Mouse (Mus musculus) CH12.LX (cell line): ENCODE data around the gene Bsn. TPM values are rescaled to one million over a fixed set of nuclear protein-coding genes. Genes with fewer than 3 reads are reported as not detected.

Source experiments
- DNase-seq: peaks from one replicate; pipeline ENCODE4 v3.0.0-alpha.2; 2013; ENCODE audit errors: extremely low read depth
- H3K27ac ChIP-seq: 2 replicates; pipeline ENCODE4 v1.5.1; 2012; ENCODE audit warnings: low read depth, mild to moderate bottlenecking, control low read depth, moderate library complexity; ENCODE audit not compliant: insufficient read depth
- H3K27me3 ChIP-seq: replicated peaks from 2 replicates; pipeline ENCODE3; 2012; ENCODE audit warnings: inconsistent platforms
- H3K36me3 ChIP-seq, 2 experiments: replicated peaks in 1 of 2; 2 replicates each; pipeline versions ENCODE3 to v1.6.1; 2012; ENCODE audit warnings: inconsistent platforms in 1 of 2, low read length in 1 of 2, mild to moderate bottlenecking in 1 of 2, mixed read lengths in 1 of 2, moderate library complexity in 1 of 2; ENCODE audit not compliant: control insufficient read depth in 1 of 2, insufficient read depth in 1 of 2
- H3K4me1 ChIP-seq, 2 experiments: 2 replicates each; pipeline ENCODE4 v1.6.1; 2012; ENCODE audit warnings: inconsistent platforms in 1 of 2, moderate library complexity in 1 of 2; ENCODE audit not compliant: insufficient read depth in 2 of 2, control insufficient read depth in 1 of 2
- H3K4me2 ChIP-seq: 2 replicates; pipeline ENCODE4 v1.6.1; 2012; ENCODE audit warnings: low read depth, mild to moderate bottlenecking, control low read depth; ENCODE audit not compliant: poor library complexity, insufficient read depth, severe bottlenecking
- H3K4me3 ChIP-seq, 3 experiments: fragments of 150-350 bp in 1 of 3; sonication (generic) in 1 of 3; replicated peaks in 1 of 3; 2 replicates each; pipeline versions ENCODE3 to v1.5.1; 2011 to 2012; ENCODE audit warnings: low read depth in 2 of 3, low read length in 2 of 3, mild to moderate bottlenecking in 2 of 3, moderate library complexity in 2 of 3, control low read depth in 1 of 3, improper control_type of control experiment in 1 of 3, inconsistent platforms in 1 of 3, mixed read lengths in 1 of 3; ENCODE audit not compliant: poor library complexity in 1 of 3
- H3K79me2 ChIP-seq: replicated peaks from 2 replicates; pipeline ENCODE4 v1.6.1; 2012; ENCODE audit warnings: mild to moderate bottlenecking, moderate library complexity; ENCODE audit not compliant: control insufficient read depth, poor library complexity, insufficient read depth, severe bottlenecking; ENCODE audit errors: extremely low read depth
- H3K9ac ChIP-seq: 2 replicates; pipeline ENCODE4 v1.6.1; 2012; ENCODE audit warnings: low read depth, mild to moderate bottlenecking, control low read depth, moderate library complexity; ENCODE audit not compliant: insufficient read depth
- H3K9me3 ChIP-seq: replicated peaks from 2 replicates; pipeline ENCODE3; 2012; ENCODE audit warnings: low read length, inconsistent platforms, mixed read lengths
- BHLHE40 ChIP-seq: IDR thresholded peaks from 2 replicates; pipeline ENCODE4 v1.6.1; 2011; ENCODE audit warnings: mild to moderate bottlenecking, low read depth, low read length, improper control_type of control experiment
- CHD1 ChIP-seq: IDR thresholded peaks from 2 replicates; pipeline ENCODE4 v1.6.1; 2012; ENCODE audit warnings: low read depth, low read length, improper control_type of control experiment, inconsistent platforms
- CHD2 ChIP-seq: IDR thresholded peaks from 2 replicates; pipeline ENCODE4 v1.6.1; 2011; ENCODE audit warnings: low read length, improper control_type of control experiment
- ELF1 ChIP-seq: IDR thresholded peaks from 2 replicates; pipeline ENCODE4 v1.6.1; 2014; ENCODE audit warnings: low read depth, mild to moderate bottlenecking, inconsistent platforms, low read length, improper control_type of control experiment
- EP300 ChIP-seq: IDR thresholded peaks from 2 replicates; pipeline ENCODE4 v1.6.1; 2011; ENCODE audit warnings: low read length, improper control_type of control experiment
- ETS1 ChIP-seq: conservative IDR thresholded peaks from 2 replicates; pipeline ENCODE4 v1.6.1; 2012; ENCODE audit warnings: low read depth, mild to moderate bottlenecking, inconsistent platforms, low read length, improper control_type of control experiment, moderate library complexity
- IRF4 ChIP-seq: IDR thresholded peaks from 2 replicates; pipeline ENCODE4 v1.6.1; 2014; ENCODE audit warnings: low read depth, mild to moderate bottlenecking, inconsistent platforms, low read length, improper control_type of control experiment
- KAT2A ChIP-seq: IDR thresholded peaks from 2 replicates; pipeline ENCODE4 v1.6.1; 2012; ENCODE audit warnings: low read length, improper control_type of control experiment, inconsistent platforms; ENCODE audit not compliant: insufficient replicate concordance
- MEF2A ChIP-seq: IDR thresholded peaks from 2 replicates; pipeline ENCODE4 v1.6.1; 2014; ENCODE audit warnings: low read depth, mild to moderate bottlenecking, inconsistent platforms, low read length, improper control_type of control experiment, borderline replicate concordance
- MXI1 ChIP-seq: IDR thresholded peaks from 2 replicates; pipeline ENCODE4 v1.6.1; 2011; ENCODE audit warnings: mild to moderate bottlenecking, low read depth, low read length, improper control_type of control experiment
- MYC ChIP-seq: IDR thresholded peaks from 2 replicates; pipeline ENCODE4 v1.6.1; 2011; ENCODE audit warnings: low read depth, mild to moderate bottlenecking, improper control_type of control experiment, low read length
- RAD21 ChIP-seq: IDR thresholded peaks from 2 replicates; pipeline ENCODE4 v1.6.1; 2011; ENCODE audit warnings: low read depth, mild to moderate bottlenecking, low read length, improper control_type of control experiment, moderate library complexity
- RCOR1 ChIP-seq: conservative IDR thresholded peaks from 2 replicates; pipeline ENCODE4 v1.6.1; 2012; ENCODE audit warnings: low read depth, mild to moderate bottlenecking, inconsistent platforms, low read length, improper control_type of control experiment
- SIN3A ChIP-seq: IDR thresholded peaks from 2 replicates; pipeline ENCODE4 v1.6.1; 2012; ENCODE audit warnings: low read length, improper control_type of control experiment, inconsistent platforms
- SMC3 ChIP-seq: IDR thresholded peaks from 2 replicates; pipeline ENCODE4 v1.6.1; 2011; ENCODE audit warnings: low read depth, low read length, improper control_type of control experiment
- TBP ChIP-seq: conservative IDR thresholded peaks from 2 replicates; pipeline ENCODE4 v1.6.1; 2011; ENCODE audit warnings: low read depth, low read length, improper control_type of control experiment
- TCF12 ChIP-seq: IDR thresholded peaks from 2 replicates; pipeline ENCODE4 v1.6.1; 2014; ENCODE audit warnings: low read depth, mild to moderate bottlenecking, inconsistent platforms, low read length, improper control_type of control experiment
- dilution Hi-C: fragments of 300-500 bp; cut with MboI; formaldehyde crosslinking; loops from 2 replicates; pipeline ENCODE4 v1.14.3; 2020; ENCODE audit warnings: low sequenced_read_pairs; ENCODE audit not compliant: extremely low pct_unique_long_range_greater_than_20kb, extremely low pct_ligation_motif_present
- in situ Hi-C: fragments of 300-500 bp; cut with MboI; formaldehyde crosslinking; loops from 3 replicates; pipeline ENCODE4 v1.14.3; 2019; ENCODE audit warnings: low sequenced_read_pairs, low pct_ligation_motif_present, low pct_unique_long_range_greater_than_20kb, mixed read lengths
- polyA plus RNA-seq: library from polyadenylated mRNA; unstranded; fragments of >175 nt; gene quantifications from 2 replicates; pipeline ENCODE4 v1.2.1, GENCODE M21; 2012; ENCODE audit warnings: low read depth; ENCODE audit not compliant: insufficient read length
- total RNA-seq, 2 experiments: library from RNA; depleted of rRNA; stranded (reverse); fragments of 300-350 nt in 1 of 2; fragments of >200 nt in 1 of 2; gene quantifications; 2 replicates each; pipeline ENCODE4 v1.2.3; 2012 to 2014

Gene Bsn
- total and polyA plus RNA-seq, 3 experiments = 3.6 to 7.8 (median 4.4) TPM

DNA sequence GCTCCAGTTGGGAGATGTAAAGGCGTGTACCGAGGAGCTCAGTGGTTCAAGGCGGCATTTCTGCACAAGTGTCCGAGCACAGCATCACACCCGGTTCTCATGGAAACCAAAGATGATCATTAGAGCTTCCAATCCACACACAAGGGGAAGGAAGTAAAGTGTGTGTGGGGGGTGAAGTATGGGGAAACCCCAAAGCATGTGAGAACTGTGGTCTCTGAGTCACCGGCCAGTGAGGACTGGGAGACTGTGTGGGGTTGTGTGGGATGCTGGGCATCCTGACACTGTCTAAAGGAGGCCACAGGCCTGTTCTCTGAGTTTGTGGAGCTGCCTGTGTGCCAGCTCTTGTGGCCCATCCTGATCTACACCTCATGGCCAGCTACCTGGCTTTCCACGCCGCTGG is 69.5 kb downstream of the Bsn start:
- no peaks in the 10 kb centered on the region for H3K9me3 ChIP-seq
- DNase-seq = peak; percentile 70
- TF ChIP-seq TCF12 (peak; percentile 21; the same call in 1 of the 2 replicates), ELF1 (no peak), EP300 (peak; percentile 72), CHD1 (no peak), ETS1 (peak; percentile 68), TBP (0 out of 2 replicates have a peak, but pooled peaks have one; percentile 39), BHLHE40 (peak; percentile 78), CHD2 (no peak), SIN3A (no peak), MYC (peak; percentile 67)
- H3K27me3 ChIP-seq = no peaks in the 10 kb centered on the region
- no peak overlapping the region for H3K9ac ChIP-seq
- dilution Hi-C loops = no loop called here
- peaks cover 29 to 58% of the 10 kb centered on the region in 2 experiments for H3K4me1 ChIP-seq
- in situ Hi-C loops = no loop called here
- no peaks in the 10 kb centered on the region for H3K79me2 ChIP-seq
- no peak overlapping the region for H3K4me2 ChIP-seq
- no peak overlapping the region for H3K27ac ChIP-seq
- peaks cover 0 to 14% of the 10 kb centered on the region in 2 experiments for H3K36me3 ChIP-seq
- no peak overlapping the region for H3K4me3 ChIP-seq

DNA sequence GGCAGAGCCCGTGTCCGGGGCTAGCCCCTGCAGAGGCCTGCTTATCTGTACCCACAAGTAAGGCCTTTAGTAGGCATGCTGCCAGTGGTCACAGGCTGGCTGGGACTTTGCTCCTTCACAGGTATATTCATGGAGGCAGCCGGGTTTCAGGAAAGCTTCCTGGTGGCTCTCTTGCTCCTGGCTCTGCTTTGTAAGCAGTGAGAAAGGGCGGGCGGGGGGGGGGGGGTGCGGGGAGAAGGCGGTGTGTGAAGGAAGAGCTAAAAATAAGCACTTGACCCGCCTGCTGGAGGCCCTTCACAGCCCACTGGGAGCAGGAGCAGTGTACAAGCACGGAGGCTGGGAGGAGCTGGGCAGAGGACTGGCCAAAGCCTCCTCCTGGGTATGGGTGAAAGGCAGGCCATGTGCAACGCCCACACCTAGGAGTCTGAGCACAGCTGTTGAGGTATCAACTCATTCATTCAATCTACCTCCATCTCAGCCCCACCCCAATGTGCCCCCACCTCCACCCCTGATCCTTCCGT is 70.2 kb downstream of the Bsn start:
- H3K4me3 ChIP-seq = no peak overlapping the region
- in situ Hi-C loops (no loop called here), dilution Hi-C loops (no loop called here)
- peaks cover 0 to 21% of the 10 kb centered on the region in 2 experiments for H3K36me3 ChIP-seq
- H3K79me2 ChIP-seq = no peaks in the 10 kb centered on the region
- DNase-seq = no peak
- peaks cover 23 to 51% of the 10 kb centered on the region in 2 experiments for H3K4me1 ChIP-seq
- no peaks in the 10 kb centered on the region for H3K9me3 ChIP-seq
- no peak overlapping the region for H3K4me2 ChIP-seq
- TF ChIP-seq RAD21 (no peak), ELF1 (no peak), TBP (no peak), SIN3A (no peak), KAT2A (no peak), MEF2A (no peak), SMC3 (no peak), RCOR1 (no peak), ETS1 (no peak), MXI1 (no peak), IRF4 (no peak)
- no peak overlapping the region for H3K27ac ChIP-seq
- H3K9ac ChIP-seq = no peak overlapping the region
- H3K27me3 ChIP-seq = no peaks in the 10 kb centered on the region
